Mouse (Mus musculus) gastrocnemius, postnatal 10 days (tissue): ENCODE results near the gene Hps3. TPM values are rescaled to one million over a fixed set of nuclear protein-coding genes. Genes with fewer than 3 reads are reported as not detected.
A peak's percentile ranks its signal among the peaks of the same experiment; 100 is the strongest.
"Not testable (repeated sequence)": the region's sequence is repeated elsewhere in the genome, so short reads cannot be mapped to it uniquely, and the experiment has no call there.

Experiments
- DNase-seq: peaks from one replicate; pipeline ENCODE4 v3.0.0; 2021; ENCODE audit warnings: mixed read lengths
- long read RNA-seq, 2 experiments: library from polyadenylated mRNA; stranded (forward); transcript quantifications; one replicate each; pipeline ENCODE4 v2.0.0; 2021
- total RNA-seq, 2 experiments: library from RNA; stranded (reverse); gene quantifications; 2 replicates each; pipeline ENCODE4 v1.2.3; 2021

Hps3 gene
- 1 to 10 TPM; 4.4 to 5.6 TPM for total RNA-seq
- long read RNA-seq, experiment 1, full-length matches to known transcripts = 3 of 6 reads
- long read RNA-seq, experiment 1, partial matches to known transcripts = 1 of 6 reads
- long read RNA-seq, experiment 1, other reads (novel, unspliced or antisense) = 2 of 6 reads
- long read RNA-seq, experiment 2, partial matches to known transcripts = 0 of 3 reads
- long read RNA-seq, experiment 2, other reads (novel, unspliced or antisense) = 3 of 3 reads

DNA sequence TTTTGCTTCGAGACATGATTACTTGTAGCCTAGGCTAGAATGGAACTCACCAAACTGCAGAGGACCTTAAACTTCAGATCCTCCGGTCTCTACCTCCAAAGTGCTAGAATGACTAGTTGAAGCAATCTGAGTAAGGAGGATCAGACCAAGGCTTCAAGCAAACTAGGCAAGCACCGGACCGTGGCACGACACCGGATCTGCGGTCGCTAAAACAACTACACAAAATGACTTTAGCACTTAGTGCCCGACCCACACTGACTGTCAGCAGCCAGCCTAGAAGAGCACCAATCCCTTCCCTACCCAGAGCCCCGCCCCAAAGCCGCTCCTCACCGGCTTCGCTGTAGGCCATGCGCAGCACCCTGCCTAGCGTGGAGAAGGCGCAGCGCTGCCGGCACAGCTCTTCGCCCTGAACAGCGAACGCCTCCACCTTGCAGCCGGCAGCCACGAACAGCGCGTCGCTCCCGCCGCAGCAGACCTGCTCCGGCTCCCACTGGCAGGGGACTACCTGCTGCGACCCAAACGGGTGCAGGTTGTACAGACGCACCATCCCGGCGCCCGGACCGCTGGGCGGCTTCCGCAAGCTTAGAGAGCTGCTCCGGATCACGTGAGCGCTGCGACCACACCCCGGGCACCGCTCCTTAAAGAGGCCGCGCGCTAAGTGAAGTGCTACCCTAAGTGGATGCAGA lies at the start of gene Hps3:
Gene Hps3 (minus strand): TSS at position 597 of the 686 bp plus-strand sequence.
- DNase-seq = peak; percentile 81

GRCm38 (mm10) chr3:20082161-20082560 lies 47.0 kb upstream of the Hps3 start:
- DNase-seq = no peak

- DNase-seq = no peak
Measured at GRCm38 (mm10) chr3:20076145-20077053, 41.3 kb upstream of the Hps3 start.

DNA sequence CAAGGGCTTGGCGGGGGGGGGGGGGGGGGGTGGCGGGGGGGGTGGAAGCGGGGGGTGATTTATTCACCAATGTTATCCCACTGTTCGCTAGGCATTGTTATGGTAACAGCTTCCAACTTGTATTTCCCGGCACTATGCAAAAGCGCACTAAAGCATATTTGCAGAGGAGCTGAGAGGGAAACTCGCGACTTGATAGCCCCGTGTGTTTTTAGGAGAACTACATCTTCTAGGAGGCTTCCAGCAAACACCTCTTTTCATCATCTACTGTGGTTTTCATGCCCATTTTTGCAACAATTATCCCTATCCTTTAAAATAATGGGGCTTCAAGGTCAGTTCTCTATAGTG lies 23.1 kb upstream of the Hps3 start:
- no peak for DNase-seq

DNA sequence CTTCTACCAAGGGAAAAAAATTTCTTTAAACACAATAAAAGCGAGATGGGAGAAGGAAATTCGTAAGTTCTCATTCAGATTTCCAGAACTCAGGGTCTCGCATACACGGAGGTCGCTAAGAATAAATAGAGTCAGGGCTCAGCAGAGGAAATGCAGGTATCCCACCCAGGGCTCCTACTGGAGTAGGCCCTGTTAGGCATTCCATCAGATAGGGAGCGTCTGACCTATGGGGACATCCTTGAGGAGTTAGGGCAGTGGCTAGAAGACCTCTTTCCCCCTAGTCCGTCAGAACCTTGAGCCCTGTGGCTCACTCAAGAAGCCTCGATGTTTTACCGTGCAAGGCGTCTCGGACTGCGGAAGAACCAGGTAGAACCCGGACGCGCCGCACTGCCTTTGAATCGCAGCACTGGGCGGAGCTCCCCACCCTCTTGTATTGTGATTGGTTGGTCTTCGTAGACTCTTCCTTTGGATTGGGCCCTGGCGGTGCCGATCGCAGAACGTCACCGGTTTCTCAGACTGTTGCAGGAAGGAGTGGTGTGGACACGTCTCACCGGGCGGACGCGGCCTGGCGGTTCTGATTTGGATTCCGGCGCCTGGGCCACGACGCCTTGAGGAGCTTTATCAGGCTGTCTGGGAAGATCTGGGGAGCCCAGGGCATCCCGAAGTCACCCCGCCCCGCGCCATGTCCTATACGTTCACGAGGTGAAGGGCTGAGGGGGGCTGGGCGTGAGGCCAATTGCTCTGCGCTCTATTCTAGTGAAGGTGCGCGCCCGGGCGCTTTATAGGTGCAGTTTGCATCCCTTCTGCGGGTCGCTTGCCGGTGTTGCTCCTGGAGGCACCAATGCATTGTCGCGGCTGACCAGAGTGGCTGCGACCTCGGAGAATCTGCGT lies 22.4 kb upstream of the Hps3 start, which contains the start of gene Hltf:
Gene Hltf (plus strand): TSS at position 506 of the 891 bp plus-strand sequence.
- peak; percentile 89 for DNase-seq

DNA sequence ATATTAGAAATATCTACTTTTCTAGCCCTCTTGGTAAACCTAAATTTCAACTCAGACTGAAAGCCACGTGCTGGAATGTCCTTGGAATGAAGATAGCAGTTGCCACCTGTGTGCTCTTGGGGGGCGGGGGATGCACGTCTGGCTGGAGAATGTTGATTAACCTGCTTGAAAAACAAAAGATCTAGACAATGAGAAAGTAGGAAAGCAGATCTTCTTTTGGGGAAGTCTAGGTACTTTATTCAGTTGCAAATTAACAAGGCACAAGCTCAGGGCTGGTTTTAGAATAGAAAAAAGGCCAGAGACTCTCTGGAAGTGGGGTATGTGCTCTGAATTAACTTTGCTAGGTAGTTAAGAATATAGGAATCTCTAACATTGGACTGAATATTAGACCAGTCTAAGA lies 9.6 kb upstream of the Hps3 start:
- DNase-seq = not testable (repeated sequence)

- not testable (repeated sequence) for DNase-seq
Measured at GRCm38 (mm10) chr3:20041461-20041860, 6.3 kb upstream of the Hps3 start.

- no peak for DNase-seq
Measured at GRCm38 (mm10) chr3:20036069-20036468, 954 bp upstream of the Hps3 start.

- DNase-seq = no peak
Measured at GRCm38 (mm10) chr3:20033761-20034718, 1.1 kb downstream of the Hps3 start.

DNA sequence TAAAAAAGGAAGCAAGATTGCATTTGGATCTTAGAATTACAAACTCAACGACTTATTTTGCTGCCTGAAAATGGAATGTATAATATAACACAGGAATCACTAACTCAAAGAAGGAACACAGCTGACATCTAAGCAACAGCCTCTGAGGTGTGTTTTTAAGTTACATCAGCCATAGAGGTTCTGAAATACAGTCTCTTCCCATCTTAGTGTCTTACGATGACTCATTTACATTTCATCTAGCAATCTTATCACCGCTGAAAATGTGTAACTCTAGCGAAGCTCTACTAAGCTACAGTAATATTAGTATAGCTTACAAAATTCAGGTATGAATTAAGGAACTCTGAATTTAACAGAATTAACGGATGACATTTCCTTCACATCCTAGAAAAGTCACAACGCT lies 4.3 kb downstream of the Hps3 start:
- no peak for DNase-seq

DNA sequence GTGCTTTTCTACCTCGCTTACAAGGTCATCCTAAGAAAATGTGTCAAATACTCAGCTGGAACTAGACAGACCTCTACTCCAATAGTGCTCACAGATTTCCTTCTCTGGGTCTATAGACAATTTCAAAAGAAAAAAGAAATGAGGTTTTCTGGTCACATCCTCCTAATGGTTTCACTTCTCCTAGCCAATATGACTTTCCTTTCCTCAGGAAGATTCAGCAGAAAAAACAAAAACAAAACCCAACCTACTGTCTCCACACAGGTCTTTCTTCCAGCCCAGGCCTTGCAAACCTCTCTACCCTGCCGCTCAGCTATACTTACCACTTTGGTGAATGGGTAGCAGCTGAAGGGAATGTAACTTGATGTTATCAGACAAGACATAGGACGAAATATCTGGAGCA lies 6.5 kb downstream of the Hps3 start:
- DNase-seq = no peak

- no peak for DNase-seq
Measured at GRCm38 (mm10) chr3:20027788-20028187, 7.3 kb downstream of the Hps3 start.

GRCm38 (mm10) chr3:20026996-20027689 lies 8.0 kb downstream of the Hps3 start:
- DNase-seq = no peak

GRCm38 (mm10) chr3:20026481-20026880 lies 8.6 kb downstream of the Hps3 start:
- DNase-seq = no peak

DNA sequence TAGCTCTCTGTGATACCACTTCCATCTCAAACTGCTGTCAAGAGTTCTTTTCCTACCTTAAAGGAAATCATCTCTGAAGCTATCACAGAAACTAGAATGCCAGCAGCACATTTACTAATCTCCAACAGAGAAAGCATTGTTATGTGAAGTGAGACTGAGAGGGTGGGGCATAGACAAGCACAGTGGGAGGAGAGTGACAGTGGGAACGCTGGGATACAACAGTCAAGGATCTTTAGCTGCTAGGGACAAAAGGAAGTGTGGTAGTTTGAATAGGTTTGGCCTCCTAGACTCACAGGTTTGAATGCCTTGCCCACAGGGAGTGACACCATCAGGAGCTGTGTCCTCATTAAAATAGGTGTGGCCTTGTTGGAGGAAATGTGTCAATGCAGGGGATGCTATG lies 11.3 kb downstream of the Hps3 start:
- no peak for DNase-seq

DNA sequence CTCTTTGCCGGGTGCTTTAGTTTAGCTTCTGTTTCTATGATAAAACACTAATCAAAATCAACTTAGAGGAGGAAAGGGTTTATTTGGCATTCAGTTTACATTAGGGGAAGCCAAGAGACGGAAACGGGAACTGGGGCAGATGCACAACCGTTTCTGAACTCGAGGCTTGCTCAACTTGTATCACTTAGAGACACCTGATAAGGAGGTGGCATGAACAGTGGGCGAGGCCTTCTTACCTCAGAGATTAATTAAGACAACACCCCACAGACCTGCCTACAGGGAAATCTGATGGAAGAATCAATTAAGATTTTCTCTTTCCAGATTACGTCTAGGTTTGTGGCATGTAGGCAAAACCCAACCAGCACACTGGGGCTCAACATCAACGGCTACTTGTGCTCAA lies 17.0 kb downstream of the Hps3 start:
- DNase-seq = no peak

DNA sequence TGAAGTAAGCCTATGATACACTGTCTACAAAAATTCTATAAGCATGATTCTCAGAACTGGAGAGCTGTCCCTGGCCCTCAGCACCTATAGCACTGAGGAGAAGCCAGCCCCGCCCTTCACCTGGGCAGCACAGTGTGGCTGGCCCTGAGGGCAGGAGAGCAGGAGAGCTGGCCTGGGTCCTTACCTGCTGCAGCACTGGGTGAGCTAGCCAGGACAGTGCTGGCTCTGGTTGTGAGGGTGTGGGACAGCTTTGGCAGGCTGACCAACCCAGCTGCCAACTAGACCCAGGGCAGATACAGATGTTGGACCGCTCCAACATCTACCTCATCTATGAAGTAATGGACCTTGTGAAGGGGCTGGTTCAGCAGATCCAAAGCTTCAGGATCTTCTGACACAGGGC lies 20.7 kb downstream of the Hps3 start:
- no peak for DNase-seq

- DNase-seq = not testable (repeated sequence)
Measured at GRCm38 (mm10) chr3:20010905-20011304, 24.2 kb downstream of the Hps3 start.

DNA sequence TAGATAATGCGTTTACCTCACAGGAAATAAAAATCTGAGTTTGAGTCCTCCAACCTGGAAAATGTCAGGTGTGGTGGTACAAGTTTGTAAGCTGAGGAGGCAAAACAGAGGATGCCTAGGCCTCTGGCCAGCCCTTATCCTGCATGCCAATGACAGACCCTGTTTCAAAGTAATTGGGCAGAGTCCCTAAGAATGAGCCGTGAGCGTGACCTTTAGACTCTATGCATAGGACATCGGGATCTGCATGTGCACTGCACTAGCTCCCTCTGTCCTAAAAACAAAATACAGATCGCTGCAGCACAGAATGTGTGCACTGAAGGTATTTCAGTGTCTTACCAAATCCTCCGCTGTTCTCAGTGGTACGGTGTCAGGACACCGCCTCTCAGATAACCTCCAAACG lies 24.7 kb downstream of the Hps3 start:
- no peak for DNase-seq

- no peak for DNase-seq
Measured at GRCm38 (mm10) chr3:20007759-20008158, 27.4 kb downstream of the Hps3 start.
